Mouse (Mus musculus) MEL (cell line): Measurements from ENCODE around the gene Cic.

ENCODE experiments used
- CHD1 ChIP-seq: IDR thresholded peaks from 2 replicates; pipeline ENCODE4 v1.6.1; 2012; ENCODE audit warnings: low read depth, mild to moderate bottlenecking, inconsistent platforms, low read length, improper control_type of control experiment
- CHD2 ChIP-seq: IDR thresholded peaks from 2 replicates; pipeline ENCODE4 v1.6.1; 2011; ENCODE audit warnings: low read length, improper control_type of control experiment
- CTCF ChIP-seq, 3 experiments: IDR thresholded peaks in 2 of 3; conservative IDR thresholded peaks in 1 of 3; 2 replicates each; pipeline ENCODE4 v1.5.1; 2011 to 2012; ENCODE audit warnings: low read length in 3 of 3, low read depth in 2 of 3, mild to moderate bottlenecking in 2 of 3, improper control_type of control experiment in 1 of 3, inconsistent platforms in 1 of 3, mixed read lengths in 1 of 3, moderate library complexity in 1 of 3; ENCODE audit not compliant: control insufficient read depth in 1 of 3, insufficient read depth in 1 of 3, poor library complexity in 1 of 3, severe bottlenecking in 1 of 3
- GABPA ChIP-seq: IDR thresholded peaks from 2 replicates; pipeline ENCODE4 v1.6.1; 2012; ENCODE audit warnings: low read depth, mild to moderate bottlenecking, inconsistent platforms, low read length, improper control_type of control experiment, moderate library complexity
- GATA1 ChIP-seq: IDR thresholded peaks from 2 replicates; pipeline ENCODE4 v1.6.1; 2011; ENCODE audit warnings: low read depth, low read length, improper control_type of control experiment
- MAZ ChIP-seq: IDR thresholded peaks from 2 replicates; pipeline ENCODE4 v1.6.1; 2012; ENCODE audit warnings: low read depth, mild to moderate bottlenecking, inconsistent platforms, low read length, improper control_type of control experiment
- NELFE ChIP-seq: IDR thresholded peaks from 2 replicates; pipeline ENCODE4 v1.6.1; 2011; ENCODE audit warnings: low read depth, low read length, improper control_type of control experiment
- POLR2A ChIP-seq, 2 experiments: IDR thresholded peaks; 2 replicates each; pipeline ENCODE4 v1.6.1; 2011 to 2012; ENCODE audit warnings: low read length in 2 of 2, mild to moderate bottlenecking in 2 of 2, control low read depth in 1 of 2, improper control_type of control experiment in 1 of 2, low read depth in 1 of 2, moderate library complexity in 1 of 2; ENCODE audit not compliant: control insufficient read depth in 1 of 2, insufficient read depth in 1 of 2, poor library complexity in 1 of 2
- POLR2AphosphoS2 ChIP-seq: IDR thresholded peaks from 2 replicates; pipeline ENCODE4 v1.6.1; 2011; ENCODE audit warnings: low read length, improper control_type of control experiment
- SMC3 ChIP-seq: IDR thresholded peaks from 2 replicates; pipeline ENCODE4 v1.6.1; 2011; ENCODE audit warnings: low read depth, low read length, improper control_type of control experiment
- TBP ChIP-seq: IDR thresholded peaks from 2 replicates; pipeline ENCODE4 v1.8.0; 2011; ENCODE audit warnings: low read depth, low read length, improper control_type of control experiment
- USF2 ChIP-seq, 2 experiments: IDR thresholded peaks; 2 replicates each; pipeline ENCODE4 v1.6.1; 2011 to 2012; ENCODE audit warnings: improper control_type of control experiment in 2 of 2, low read length in 2 of 2, borderline replicate concordance in 1 of 2, inconsistent platforms in 1 of 2, low read depth in 1 of 2, mild to moderate bottlenecking in 1 of 2; ENCODE audit not compliant: insufficient read depth in 1 of 2
- ZMIZ1 ChIP-seq: IDR thresholded peaks from 2 replicates; pipeline ENCODE4 v1.6.1; 2012; ENCODE audit warnings: low read depth, mild to moderate bottlenecking, inconsistent platforms, low read length, improper control_type of control experiment, moderate library complexity

DNA sequence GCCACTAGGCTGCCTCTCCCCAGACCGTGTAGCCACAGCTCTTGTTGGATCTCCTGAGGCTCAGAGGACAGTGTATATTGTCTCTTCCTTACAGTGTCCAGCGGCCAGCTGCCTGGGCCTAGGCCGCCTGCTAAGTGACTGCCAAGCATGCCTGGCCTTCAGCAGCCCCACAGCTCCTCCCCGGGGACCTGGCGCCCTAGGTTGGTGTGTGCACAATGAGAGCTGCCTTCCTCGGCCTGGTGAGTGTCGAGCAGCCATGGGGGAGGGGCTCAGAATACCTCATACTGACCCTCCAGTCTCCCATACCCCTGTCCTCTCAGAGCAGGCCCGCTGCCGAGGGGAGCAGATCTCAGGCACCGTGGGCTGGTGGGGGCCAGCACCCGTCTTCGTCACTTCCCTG, 67.0 kb downstream of the Cic start:
- no peak for TF ChIP-seq USF2 (IDR thresholded peaks at IDR 0.05; ENCODE audit: borderline replicate concordance in 1 of 2, insufficient read depth in 1 of 2, low read depth in 1 of 2, low read length in 2 of 2)
- no peak for TF ChIP-seq GABPA
- TF ChIP-seq CHD2: no peak
- TF ChIP-seq CTCF (IDR thresholded peaks at IDR 0.05 in 2 of 3, conservative IDR thresholded peaks at IDR 0.05 in 1 of 3; ENCODE audit: control insufficient read depth in 1 of 3, insufficient read depth in 1 of 3, low read depth in 2 of 3, low read length in 3 of 3, poor library complexity in 1 of 3, severe bottlenecking in 1 of 3): no peak
- TF ChIP-seq POLR2A (IDR thresholded peaks at IDR 0.05; ENCODE audit: control insufficient read depth in 1 of 2, insufficient read depth in 1 of 2, low read depth in 1 of 2, low read length in 2 of 2, poor library complexity in 1 of 2): no peak
- TF ChIP-seq MAZ: no peak
- no peak for TF ChIP-seq GATA1
- TF ChIP-seq TBP: no peak
- no peak for TF ChIP-seq CHD1
- TF ChIP-seq ZMIZ1: no peak
- no peak for TF ChIP-seq NELFE
- TF ChIP-seq SMC3: no peak
- TF ChIP-seq POLR2AphosphoS2: no peak
